Mouse (Mus musculus) testis, postnatal 10 days (tissue): ENCODE results near the gene Acrbp.
"Not testable (repeated sequence)": the region's sequence is repeated elsewhere in the genome, so short reads cannot be mapped to it uniquely, and the experiment has no call there.

ENCODE experiments used
- DNase-seq: peaks from one replicate; pipeline ENCODE4 v3.0.0; 2021; ENCODE audit warnings: low spot score

Gene Acrbp

DNA sequence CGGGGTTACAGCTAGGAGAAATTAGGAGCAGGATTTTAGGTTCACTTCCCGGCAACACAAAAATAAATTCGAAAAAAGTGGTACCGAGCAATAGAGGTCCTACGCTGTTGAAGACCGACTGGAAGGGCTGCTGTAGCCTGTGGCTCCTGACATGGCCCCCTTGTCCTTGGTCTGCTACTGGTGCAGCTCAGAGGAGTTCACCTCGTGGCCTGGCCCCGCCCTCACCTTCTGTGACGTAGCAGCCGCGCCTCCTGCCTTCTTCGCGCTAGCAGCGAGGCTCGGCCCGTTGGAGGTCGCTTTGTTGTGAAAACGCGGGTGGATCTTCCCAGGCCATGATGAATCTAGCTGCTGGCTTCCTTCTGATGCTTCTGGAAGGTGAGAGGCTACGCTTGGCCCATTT is at the start of gene Acrbp:
Gene Acrbp (plus strand): TSS at position 12 of the 400 bp plus-strand sequence.
- no peak for DNase-seq

DNA sequence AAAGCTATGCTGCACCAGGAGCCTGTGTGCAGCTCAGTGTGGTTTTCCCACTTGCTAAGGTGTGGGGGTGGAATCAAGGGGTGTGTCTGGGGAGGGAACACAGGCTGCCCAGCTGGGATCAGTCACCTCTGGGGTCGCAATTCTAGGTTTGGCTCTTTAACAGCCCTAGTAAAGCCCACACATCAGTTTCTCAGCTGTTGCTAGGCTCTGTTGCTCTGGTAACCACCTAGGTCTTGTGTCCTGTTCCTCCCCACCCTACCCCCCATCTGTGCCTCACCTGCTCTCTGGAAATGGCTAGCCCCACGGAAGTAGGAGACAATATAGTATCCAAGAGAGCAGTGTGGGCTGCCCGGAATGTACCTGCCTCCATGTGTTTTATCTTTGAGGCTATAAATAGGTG is 45.8 kb upstream of the Acrbp start:
- DNase-seq, result no peak

DNA sequence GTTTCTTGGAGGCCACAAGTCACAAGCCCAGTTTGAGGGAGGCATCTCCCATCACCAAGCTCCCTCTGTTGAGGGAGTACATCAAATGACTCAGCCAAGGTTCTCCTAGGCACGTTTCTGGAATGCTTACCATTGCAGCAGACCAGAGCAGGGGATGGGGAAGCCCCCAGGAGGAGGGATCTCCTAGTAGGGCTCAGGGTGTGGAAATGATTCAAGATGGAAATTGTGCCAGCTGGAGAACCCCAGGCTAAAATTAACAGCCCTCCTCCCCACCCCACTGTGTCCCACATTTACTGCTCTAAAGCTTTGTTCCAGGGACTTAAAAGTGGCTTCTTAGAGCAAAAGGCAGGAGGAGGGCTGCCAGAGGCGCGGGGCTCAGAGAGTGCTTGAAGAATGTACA is 44.4 kb upstream of the Acrbp start:
- DNase-seq, result no peak

DNA sequence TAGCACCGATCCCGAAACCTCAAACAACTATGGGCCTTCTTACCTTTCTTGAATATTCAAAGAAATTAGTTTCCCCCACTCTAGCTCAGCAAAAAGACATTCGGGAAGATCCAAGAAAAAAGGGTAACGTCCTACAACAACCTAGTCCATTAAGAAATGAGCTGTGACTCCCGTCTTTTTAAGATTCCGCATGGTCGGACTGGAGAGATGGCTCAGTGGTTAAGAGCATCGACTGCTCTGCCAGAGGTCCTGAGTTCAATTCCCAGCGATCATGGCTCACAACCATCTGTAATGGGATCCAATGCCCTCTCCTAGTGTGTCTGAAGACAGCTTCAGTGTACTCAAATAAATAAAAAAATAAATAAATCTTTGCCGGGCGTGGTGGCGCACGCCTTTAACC is 41.4 kb upstream of the Acrbp start:
- DNase-seq, result no peak

DNA sequence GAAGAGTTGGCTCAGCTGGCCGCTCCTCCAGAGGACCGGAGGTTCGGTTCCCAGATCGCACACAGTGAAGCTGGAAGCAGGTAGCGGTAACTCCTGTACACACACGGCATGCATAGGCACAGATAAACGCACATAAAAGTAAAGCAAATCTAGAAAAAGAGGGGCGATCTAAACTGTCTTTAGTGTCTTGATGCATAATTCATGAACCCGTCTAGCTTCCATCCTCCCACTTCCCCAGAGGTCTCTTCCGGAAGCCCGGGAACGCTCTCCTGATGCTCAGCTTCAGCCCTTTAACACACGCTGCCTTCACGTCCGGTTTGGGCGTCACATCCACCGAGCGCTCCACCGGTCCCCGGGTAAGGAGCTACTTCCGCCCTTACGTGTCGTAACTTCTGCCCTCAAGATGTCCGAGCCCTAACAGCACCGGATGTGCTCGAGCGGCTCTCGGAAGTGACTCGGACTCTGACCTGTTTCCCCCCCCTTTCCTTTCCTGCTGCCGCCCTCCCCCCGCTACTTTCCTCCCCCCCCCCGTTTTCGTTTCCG is 40.8 kb upstream of the Acrbp start:
- peak; percentile 92 for DNase-seq

DNA sequence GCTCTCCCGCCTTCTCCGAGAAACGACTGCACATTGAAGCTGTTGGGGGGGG is 40.5 kb upstream of the Acrbp start, which contains the start of gene Zfp384:
Gene Zfp384 (plus strand): TSS at position 17 of the 52 bp plus-strand sequence.
- no peak for DNase-seq

DNA sequence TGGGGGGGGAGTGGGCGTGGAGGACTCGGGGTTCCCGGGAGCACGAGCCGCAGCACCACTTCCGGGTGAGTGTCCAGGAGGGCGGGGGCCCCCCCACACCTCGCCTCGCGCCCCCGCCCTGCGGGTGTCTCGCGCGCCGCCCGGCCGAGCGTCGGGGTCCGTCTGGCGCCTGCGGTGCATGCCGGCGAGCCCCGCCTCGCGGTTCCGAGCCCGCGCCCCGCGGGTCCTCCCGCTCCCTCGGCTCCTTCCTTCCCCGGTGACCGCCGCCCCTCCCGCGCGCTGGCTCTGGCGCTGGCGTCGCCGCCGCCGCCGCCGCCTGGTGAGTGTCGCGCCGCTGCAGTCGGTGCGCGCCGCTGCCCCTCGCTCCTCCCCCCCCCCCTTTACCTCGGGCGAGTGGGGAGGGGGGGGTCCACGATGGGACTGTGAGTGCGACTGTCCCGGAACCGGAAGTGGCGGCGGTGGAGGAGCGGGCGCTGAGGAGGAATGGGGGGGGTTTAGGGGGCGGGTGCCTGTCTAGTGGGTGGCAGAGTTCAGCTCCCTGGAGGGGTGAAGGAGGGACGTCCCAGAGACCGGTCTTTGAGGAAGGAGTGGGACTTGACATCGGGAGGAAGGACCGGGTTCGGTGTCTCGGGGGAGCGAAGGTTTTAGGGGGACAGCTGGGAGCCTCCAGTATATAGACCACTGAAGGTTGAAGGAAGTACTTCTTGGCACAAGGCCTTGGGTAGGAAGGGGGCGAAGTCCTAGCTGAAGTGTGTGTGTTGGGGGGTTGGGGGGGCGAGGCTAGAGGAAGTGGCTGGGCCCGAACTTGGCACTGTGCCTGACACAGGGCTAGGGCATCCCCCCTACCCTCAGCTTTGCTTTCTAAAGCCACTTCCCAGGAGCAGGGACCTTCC is 40.1 kb upstream of the Acrbp start:
- peak; percentile 85 for DNase-seq

DNA sequence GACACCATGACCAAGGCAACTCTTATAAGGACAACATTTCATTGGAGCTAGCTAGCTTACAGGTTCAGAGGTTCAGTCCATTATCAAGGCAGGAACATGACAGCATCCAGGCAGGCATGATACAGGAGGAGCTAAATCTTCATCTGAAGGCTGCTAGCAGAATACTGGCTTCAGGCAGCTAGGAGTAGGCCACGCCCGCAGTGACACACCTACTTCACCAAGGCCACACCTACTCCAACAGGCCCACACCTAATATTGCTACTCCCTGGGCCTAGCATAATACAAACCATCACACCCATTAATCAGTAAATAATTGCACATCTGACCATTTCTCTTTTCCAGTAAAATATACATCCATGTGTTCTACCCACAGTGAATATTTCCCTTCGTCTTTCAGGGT is 31.8 kb upstream of the Acrbp start:
- no peak for DNase-seq

DNA sequence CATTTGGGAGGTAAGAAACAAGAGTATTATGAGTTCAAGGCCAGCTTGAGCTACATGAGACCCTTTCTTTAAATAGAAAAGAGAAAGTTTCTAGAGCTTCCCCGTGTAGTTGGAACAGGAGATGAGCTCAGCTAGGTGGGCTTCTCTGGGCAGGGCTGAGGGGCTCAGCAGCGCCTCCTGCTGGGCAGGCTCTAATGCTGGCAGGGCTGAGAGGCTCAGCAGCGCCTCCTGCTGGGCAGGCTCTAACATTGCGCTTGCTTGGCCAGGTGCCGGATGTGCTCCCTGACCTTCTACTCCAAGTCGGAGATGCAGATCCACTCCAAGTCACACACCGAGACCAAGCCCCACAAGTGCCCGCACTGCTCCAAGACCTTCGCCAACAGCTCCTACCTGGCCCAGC is 19.0 kb upstream of the Acrbp start:
- DNase-seq, result peak; percentile 82

DNA sequence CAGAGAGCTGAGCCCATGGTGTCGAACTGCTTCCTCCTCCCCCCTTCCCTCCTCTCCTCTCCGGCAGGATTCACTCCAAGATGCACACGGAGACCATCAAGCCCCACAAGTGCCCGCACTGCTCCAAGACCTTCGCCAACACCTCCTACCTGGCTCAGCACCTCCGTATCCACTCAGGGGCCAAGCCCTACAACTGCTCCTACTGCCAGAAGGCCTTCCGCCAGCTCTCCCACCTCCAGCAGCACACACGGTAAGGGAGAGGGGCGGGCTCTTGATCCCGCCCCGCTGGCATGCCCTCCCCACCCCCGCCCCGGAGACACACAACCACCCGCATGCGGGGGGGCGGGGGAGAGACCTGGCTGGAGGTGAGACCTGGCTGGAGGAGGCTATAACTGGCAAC is 17.9 kb upstream of the Acrbp start:
- no peak for DNase-seq

DNA sequence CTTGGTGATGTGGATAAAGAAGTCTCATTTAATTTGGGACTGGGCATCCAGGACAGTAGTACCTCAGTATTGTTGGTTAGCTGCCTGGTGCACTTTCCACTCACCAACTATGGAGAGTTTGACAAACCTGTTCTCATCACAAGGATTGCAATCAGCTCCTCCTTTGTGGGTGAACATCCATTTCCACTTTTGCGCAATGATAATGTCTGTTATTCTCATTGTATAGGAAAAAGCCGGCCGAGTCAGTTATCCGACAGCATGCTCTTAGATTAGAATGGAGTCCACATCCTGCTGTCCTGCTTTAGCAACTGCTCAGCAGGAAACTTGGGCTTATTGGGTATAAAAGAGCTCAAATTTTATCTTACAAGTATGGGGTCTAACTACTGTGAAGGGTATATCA is 10.8 kb upstream of the Acrbp start:
- DNase-seq, result no peak

DNA sequence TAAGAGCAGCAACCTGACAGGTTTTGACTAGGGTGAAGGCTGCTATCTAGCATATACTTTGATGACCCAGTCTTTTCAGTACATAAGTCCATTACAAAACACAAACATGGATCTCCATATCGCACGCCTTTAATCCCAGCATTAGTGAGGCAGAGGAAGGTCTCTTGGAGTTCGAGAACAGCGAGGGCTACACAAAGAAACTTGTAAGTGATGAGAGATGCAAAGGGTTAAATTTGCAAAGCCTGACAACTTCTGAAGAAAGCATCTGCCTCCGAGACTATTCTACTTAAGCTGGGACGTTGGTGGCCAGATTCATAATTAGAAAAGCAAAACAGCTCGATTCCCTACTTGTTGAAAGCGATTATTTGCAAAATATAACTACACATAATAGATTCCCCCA is 10.4 kb upstream of the Acrbp start:
- no peak for DNase-seq

DNA sequence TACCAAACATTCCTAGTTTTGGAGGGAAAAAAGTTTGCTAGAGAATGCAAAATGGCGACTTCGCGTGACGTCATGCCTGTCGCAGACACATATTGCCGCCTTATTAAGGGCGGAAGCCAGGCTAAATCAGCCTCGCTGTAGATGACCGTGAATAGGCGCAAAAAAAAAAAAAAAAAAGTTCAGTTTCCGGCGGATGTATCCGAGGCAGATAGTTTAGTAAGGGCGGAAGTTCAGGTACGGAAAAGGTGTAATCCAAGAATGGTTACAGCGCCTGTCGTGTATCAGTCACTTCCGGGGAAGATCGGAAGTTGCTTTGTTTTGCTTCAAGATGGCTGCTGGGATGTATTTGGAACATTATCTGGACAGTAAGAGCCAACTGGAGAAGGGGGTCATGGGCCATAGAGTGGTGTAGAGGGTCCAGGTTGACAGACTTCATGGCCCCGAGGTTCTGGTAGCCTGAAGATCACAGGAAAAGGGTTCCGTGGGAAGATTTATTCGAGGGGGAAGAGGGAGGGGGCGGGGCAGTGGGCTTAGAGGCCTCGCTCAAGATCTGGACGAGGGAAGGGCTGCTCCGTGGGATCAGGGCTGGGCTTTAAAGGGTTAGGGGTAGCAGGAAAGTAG is 9.8 kb upstream of the Acrbp start, which contains the start of gene Ing4:
Gene Ing4 (plus strand): TSS at position 228 of the 621 bp plus-strand sequence.
- DNase-seq, result peak; percentile 90

DNA sequence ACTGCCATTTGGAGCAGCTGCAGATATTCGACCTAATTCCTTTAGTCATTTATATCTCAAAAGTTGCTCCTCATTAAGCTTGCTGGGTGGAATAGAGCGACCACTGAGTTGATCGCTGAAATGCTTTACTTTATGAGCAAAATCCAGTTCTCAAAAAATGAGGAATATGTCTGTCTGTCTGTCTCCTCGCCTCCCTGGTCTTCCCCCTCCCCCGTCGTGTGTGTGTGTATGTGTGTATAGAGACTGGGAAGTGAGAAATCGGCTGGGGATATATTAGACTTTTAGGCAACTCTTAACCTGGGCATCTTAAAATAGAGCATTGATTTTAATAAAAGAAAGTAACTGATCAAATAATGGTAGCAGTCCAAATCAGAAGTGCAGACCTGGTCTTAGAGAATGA is 9.3 kb upstream of the Acrbp start:
- no peak for DNase-seq

DNA sequence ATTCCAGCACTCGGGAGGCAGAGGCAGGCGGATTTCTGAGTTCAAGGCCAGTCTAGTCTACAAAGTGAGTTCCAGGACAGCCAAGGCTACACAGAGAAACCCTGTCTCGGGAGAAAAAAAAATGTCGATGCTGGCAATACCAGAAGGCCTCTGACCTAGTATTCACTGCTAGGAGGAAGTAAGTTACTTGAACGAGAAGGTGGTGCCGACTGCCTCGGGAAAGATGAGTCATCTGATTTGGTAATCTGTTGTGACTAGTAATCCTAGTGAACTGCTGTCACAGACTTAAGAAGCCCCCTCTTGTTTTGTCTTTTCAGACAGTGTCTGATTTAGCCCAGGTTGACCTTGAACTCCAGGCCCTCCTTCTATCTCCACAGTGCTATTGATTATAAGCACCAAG is 8.4 kb upstream of the Acrbp start:
- no peak for DNase-seq

DNA sequence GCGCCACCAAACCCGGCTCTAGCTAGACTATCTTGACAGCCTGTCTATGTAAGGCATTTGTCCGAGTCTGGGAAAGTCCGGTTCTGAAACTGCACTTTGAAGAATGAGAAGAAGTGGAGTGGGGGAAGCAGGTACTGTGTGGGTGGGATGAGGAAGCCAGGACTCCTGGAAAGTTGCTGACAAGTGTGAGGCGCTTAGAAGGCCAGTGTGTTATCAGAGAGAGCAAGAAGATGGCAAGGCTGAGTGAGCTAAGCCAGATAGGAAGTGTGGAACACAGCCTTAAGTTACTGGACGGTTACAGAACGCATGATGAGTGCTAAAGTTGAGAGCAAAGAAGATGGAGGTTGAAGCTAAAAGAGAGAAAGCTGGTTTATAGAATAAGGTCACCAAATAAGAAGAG is 7.4 kb upstream of the Acrbp start:
- no peak for DNase-seq

DNA sequence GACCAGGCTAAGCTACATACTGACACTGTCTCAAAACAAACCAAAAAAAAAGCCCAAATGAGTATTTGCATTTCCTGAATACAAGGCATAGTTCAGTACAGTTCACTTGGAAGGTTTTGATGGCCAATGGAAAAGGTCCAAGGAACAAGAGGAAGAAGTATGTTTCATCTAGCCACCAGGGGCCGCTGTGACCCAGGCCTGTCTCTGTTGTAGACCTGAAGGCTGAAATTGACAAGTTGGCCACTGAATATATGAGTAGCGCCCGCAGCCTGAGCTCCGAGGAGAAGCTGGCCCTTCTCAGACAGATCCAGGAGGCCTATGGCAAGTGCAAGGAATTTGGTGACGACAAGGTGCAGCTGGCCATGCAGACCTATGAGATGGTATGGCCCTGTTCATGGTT is 2.8 kb upstream of the Acrbp start:
- DNase-seq, result peak; percentile 92

DNA sequence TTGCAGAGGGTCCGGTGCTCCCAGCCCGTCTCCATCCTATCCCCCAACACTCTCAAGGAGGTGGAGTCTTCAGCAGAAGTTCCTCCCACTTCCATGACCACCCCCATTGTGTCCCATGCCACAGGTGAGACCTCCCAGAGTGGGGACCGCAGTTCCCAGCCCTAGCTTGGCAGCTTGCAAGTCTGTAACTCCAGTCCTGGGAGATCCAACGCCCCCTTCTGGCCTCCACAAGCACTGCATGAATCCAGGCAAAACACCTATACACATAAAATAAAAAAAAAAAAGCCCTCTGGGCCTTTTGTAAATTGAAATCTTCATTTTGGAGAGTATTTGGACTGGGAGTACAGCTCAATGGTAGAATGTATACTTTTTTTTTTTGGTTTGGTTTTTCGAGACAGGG is 1.7 kb downstream of the Acrbp start:
- DNase-seq, result peak; percentile 64

DNA sequence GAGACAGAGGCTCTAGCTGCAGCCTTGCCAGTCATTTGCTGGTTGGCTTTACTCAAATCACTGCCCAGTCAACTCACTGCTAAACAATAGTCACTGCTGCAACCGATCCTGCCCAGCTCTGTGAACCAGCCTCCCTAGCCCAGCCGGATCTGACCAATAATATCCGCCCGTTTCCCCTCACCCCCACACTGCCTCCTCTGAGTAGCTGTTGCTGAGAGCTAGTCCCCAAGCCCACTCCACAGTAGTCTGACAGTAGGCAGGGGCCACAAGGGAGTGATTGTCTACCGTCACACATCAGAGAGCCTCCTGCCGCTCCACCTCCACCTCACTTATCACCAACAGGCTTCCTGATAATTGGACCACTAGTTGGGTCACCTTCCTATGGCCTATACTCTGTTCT is 12.0 kb downstream of the Acrbp start:
- no peak for DNase-seq

DNA sequence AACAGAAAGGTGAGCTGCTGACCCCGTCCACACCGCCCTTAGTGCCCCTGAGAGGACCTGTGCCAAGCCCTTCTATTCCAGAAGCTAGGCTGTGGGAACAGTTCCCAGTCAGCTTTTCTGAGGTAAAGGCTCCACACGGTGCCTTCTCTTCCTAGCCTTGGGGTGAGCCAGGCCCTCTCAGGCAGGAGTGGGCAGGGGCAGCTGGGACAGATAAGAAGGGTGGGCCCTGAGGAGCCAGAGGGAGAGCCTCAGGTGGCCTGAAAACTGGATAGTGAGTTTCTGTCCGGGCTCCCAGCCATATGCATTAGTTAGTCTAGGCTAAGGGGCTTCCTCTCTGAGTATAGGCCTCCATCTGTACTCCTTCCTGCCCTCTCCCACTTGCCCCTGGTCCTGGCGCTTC is 13.0 kb downstream of the Acrbp start:
- DNase-seq, result no peak

DNA sequence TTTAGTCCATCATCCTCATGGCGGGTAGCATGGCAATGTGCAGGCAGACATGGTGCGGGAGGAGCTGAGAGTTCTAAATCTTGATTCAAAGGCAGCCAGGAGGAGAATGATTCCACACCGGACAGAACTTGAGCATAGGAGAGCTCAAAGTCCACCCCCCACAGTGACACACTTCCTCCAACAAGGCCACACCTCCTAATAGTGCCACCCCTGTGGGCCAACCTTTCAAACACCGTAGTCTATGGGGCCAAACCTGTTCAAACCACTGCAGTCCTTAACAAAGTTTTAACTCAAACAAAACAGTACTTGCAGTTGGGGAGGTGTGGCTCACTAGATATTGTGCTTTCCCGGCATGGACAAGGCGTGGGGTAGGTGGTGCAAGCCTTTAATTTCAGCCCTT is 14.4 kb downstream of the Acrbp start:
- no peak for DNase-seq

DNA sequence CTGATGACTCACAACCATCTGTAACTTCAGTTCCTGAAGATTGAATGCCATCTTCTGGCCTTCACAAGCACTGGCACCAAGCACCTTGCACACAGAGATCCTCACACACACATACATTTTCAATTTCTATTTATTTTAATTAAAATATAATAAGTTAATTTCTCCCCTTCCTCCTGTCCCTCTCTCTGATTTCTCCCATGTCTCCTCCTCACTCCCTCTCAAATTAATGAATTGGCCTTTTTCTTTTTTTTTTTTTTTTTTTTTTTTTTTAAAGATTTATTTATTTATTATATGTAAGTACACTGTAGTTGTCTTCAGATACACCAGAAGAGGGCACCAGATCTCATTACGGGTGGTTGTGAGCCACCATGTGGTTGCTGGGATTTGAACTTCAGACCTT is 15.7 kb downstream of the Acrbp start:
- DNase-seq, result not testable (repeated sequence)

DNA sequence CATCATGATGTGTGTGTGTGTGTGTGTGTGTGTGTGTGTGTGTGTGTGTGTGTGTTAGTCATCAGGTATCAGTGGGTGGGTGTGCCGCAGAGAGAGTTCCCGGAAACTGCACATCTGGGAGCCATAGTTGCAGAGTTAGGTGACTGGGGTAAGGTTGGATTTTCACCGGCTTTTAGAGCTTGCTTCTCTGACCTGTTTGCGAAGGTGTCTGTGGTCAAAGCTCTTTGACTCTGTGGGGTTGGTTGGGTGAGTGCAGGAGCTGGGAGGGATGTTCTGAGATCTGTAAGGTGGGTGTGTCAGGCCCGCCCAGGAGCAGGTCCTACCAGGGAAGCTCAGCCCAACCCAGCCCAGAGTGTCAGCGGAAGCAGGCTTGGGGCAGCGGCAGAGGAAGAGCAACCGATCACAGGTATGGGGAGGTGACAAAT is 18.1 kb downstream of the Acrbp start, which contains the start of gene Lpar5:
Gene Lpar5 (plus strand): TSS at position 350 of the 425 bp plus-strand sequence.
- no peak for DNase-seq
